Mouse (Mus musculus): ENCODE results near the gene Set.

The Set gene

DNA sequence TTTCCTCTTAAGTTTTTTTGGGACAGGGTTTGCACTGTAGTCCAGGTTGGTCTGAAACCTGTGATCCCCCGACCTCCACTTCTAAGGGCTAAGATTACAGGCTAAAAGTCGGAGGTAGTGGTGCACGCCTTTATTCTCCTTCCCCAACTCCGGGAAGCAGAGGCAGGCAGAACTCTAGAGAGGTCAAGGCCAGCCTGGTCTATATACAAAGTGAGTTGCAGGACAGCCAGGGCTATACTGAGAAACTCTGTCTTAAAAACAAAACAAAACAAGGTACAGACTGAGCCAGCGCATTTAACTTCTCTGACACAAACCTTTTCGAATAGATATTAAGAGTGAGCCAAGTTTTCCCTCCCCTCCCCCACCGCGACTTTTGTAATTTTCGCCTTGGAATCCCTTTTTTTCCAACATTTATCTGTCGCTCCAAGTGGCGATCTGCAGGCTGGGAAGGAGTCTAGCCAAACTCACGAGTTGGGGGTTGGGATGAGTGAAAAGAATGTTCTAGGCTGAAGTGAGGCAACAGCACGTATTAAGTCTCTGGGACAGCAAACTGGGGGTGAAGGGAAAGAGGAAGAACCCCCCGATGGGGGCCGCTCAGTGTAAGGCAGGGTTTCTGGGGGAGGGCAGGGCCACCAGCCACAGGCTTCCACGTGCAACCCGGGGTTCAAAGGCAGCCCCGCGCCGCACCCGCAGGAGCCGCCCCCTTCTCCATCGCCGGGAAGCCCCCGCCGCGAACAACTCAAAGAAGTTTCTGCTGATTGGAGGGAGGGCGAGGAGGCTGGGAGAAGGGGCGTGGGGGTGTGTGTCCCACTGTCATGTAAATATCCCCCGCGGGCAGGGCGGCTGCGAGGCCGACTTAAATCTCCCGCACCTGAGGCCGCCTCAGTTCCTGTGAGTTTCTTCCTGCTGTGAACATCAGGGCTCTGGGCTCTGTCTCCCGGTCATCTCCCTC, 4.3 kb downstream of the Set start:
- peak; percentile 70 to 77 for DNase-seq

DNA sequence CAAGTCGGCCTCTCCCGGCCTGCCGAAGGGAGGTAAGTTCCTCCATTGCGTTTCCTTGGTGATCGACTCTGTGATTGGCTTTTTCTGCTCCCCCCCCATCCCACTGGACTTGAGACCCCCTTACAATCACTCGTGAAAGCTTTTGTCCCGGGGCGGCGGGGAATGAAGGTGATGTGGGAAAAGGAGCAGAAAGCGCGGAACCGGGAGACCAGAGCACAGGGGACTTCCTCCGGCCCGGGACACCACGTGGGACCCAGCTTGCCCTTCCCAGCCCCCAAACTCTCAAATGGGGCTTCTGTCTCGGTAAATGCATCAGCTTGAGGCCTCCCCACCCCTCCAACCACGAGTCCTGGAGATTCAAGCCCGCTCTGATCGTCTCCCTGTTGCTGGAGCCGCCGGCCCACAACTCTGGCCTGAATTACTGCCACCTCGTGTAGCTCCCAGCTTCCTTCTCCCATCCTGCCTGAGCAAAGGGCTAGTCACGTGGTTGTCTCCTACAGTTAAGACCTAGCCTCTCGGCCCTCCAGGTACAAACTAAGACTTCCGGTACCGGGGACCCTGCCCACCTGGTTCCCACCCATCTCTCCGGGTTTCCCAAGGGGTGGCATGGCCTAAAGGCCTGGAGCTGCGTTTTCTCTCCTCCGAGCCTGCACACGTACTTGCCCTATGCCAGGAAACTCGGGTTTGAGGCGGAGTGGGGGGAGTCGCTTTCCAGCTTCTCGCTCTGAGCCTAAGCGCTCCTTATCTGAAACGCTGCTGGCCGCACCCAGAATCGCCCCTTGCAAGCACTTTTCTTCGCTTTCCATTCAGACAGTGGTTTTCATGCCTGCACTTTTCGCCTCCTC, 5.3 kb downstream of the Set start:
- peak; percentile 67 to 78 for DNase-seq

DNA sequence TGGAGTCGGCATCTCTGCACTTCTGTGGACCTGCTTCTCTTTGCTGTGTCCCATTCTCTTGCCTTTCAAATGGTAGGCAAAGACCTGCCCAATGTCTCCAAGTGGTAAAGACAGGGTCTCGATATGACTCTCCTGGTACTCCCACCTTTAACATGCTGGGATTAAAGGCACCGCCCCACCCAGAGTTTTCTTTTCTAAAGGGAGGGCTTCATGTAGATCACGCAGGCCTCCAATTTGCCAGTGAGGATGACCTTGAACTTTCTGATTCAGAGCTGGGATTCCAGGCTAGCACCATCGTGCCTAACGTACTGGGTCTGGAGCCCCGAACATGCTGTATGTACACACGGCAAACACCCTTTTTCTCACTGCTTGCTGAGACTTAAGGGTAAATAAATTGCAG, 6.1 kb downstream of the Set start:
- no peak for DNase-seq

DNA sequence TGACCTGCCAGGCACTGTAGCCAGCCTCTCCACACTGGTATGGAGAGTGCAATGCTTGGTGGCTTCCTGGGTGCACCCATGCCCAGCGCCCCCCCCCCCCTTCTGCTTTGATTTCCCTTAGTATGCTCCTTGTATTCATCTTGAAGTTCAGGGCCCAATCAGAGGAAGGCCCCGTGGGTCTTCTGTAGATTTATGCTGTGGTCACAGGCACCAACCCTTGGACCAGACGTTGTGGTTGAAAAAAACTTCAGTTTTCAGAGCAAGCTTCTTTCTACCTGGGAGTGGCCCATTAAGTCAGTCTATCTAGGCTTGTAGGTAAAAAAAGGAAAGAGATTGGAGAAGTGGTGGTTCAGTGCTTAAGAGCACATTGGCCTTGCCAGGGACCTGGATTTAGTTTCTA, 6.6 kb downstream of the Set start:
- DNase-seq, result no peak

DNA sequence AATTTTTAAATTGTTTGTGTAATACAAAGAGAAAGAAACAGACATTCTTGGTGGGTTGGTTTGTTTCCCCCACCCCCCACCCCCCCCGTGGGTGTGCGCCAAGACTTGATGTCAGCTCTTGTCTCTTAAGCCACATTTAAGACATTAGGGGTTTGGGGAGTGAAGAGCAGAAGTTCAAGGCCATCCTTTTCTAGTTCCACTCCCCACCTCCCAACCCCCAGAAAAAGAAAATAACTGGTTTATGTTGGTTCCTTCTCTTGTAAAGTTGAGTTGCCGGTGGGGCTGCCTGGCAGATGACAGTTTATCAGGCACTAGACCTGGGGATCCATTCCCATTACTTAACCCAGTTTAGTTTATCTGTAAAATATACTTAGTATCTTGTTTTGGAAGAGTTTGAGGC, 7.1 kb downstream of the Set start:
- no peak for DNase-seq

DNA sequence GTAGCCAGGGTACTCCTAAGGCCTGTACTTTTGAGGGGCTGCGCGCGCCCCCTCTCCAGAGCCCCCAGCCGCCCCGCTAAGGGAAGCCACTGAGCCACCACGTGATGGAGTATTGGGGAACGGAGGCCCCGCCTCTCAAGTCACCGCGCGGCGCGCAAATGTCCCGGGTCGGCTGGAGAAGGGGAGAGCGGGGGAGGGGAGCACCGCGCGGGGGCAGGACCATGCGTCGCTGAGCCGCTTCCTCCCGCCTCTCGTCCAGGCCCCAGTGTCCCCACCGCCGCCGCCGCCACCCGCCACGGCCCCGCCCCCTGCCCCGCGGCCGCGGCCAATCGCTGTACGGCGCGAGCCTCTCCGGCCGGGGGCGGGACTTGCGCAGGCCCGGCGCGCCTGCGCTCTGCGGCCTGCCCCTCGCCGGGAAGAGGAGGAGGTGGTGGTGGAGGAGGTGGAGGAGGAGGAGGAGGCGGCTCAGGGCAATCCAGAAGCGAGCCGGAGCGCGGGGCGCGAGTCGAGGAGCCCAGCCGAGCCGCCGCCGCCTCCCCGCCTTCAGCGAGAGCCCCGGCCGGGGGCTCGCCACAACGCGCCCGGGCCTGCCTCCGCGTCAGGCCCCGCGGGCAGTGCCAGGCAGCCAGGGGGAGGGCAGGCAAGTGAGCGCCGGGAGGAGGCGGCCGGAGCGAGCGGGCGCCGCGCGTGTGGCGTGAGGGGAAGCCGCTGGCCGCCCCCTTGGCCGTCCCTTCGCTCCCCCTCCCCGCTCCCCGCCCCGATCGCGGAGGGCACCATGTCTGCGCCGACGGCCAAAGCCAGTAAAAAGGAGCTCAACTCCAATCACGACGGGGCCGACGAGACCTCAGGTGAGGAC, 9.1 kb downstream of the Set start:
- peak; percentile 97 to 98 for DNase-seq

DNA sequence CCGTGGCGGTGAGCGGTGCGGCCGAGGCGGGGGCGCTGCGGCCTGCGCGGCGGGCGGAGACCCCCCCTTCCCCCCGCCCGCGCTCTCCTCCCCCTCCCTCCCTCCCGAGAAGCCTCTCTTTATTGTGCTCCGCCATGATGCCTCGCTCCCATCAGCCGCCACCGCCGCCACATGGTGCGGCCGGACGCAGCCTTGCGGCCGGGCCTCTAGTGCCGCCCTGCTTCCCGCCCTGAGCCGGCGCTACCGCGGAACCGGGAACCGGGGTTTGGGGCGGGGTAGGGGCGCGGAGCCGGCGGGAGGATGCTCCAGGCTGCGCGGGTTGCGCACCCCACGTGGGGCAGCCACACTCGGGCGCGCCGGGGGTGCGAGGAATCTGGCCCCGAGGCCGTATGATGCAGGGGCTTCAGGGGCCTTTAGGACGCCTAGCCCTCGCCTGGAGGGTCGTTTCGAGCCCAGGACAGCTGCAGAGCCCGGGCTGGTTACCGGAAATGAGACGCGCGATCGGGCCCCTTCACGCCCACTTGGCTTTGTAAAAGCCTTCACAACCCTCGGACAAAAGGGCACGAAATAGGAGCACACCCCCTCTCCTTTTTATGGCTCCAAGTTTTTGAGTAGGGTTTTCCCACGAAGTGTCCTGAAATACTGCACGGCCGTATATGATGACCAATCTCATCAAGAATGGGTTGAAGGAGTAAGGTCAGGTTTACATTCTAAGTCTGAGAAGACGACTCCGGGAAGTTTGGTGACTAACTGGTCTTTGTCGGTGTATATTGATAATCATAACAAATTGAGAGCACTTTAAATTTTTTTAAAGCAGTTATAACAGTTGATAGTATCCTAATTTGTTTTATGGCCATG, 10.1 kb downstream of the Set start:
- peak; percentile 65 to 77 for DNase-seq

DNA sequence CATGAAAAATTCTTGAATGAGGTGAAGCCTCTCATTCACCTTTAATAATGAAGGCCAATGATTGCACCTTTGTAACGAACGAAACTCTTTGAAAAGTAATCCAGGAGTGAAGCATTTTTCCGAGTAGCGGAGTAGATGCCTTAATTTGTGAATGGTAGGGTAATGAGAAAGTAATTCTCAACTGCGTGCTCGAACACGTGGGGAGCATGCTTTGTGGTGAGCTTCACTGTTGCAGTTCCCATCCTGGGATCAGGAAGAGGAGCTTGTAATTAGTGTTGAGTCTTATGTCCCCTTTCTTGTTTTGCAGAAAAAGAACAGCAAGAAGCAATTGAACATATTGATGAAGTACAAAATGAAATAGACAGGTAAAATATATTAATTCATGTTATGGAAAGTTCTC, 10.8 kb downstream of the Set start:
- no peak for DNase-seq

DNA sequence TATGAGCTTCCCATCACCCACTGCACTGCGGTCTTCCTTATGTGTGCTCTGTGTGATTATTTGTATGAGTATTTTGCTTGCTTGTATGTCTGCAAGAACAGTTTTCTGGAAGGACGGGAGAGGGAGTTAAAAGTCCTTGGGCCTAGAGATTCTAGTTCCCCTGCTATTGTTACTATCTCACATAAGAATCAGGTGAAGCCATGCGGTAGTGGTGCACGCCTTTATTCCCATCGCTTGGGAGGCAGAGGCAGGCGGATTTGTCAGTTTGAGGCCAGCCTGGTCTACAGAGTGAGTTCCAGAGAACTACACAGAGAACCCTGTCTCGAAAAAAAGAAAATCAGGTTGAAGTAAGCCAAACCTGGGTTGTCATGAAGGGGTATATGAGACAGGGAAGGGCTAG, 15.7 kb downstream of the Set start:
- no peak for DNase-seq

DNA sequence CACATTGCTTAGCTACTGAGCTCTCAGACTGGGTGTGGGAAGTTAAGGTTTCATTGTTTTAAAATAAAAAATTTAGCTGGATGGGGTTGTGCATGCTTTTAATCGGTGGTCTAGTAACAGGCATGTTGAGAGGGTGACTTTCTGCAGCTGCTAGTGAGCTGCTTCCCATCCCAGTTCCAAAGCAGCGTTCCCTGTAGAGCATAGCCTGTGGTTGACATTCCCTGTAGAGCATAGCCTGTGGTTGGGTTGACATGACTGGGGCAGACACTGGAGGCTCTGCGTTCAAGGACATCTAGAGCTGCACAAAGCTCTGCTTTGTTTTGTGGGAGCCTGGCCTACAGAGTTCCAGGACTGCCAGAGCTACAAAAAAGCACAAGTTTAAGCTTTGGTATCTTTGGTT, 16.1 kb downstream of the Set start:
- DNase-seq, result no peak

DNA sequence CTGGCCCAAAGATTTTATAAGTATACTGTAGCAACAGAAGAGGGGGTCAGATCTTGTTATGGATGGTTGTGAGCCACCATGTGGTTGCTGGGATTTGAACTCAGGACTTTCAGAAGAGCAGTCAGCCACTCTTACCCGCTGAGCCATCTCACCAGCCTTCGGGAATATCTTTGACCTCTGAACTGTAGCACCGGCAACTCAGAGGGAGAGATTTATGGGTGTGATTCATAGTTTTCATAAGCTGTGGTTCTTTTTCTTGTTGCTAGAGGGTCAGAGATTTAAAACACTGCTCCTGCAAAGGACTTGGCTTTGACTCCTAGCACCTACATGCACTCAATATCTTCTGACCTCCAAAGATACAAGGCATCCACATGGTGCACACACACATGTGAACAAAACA, 18.4 kb downstream of the Set start:
- DNase-seq, result no peak

DNA sequence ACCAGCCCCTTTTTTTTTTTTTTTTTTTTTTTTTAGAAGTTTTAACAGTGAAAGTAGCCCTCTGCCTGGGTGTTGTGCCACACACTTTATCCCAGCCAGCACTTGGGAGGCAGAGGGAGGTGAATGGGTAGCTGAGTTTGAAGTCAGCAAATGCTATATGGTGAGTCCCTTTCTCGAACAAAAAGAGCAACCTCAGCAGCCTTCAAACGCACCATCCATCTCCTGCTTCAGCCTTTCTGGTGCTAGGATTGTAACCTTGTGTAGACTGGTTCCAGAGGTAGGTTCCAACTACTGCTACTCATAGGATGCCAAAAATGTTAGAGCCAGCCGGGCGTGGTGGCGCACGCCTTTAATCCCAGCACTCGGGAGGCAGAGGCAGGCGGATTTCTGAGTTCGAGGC, 19.3 kb downstream of the Set start:
- DNase-seq, result no peak

DNA sequence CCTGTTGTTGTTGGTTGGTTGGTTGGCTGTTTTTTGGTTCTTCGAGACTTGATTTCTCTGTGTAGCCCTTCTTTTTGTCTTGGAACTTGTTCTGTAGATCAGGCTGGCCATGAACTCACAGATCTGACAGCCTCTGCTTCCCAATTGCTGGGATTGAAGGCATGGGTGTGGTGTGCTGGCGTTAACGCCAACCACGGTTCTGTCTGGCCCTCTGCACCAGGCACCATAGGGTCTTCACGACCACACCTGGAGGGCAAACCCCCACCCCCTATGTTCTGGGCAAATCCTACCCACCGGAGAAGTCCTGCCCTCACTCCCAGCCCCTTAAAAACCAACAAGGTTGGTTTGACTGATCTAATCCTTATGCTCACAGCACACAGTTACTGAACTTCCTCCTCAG, 19.8 kb downstream of the Set start:
- no peak for DNase-seq

DNA sequence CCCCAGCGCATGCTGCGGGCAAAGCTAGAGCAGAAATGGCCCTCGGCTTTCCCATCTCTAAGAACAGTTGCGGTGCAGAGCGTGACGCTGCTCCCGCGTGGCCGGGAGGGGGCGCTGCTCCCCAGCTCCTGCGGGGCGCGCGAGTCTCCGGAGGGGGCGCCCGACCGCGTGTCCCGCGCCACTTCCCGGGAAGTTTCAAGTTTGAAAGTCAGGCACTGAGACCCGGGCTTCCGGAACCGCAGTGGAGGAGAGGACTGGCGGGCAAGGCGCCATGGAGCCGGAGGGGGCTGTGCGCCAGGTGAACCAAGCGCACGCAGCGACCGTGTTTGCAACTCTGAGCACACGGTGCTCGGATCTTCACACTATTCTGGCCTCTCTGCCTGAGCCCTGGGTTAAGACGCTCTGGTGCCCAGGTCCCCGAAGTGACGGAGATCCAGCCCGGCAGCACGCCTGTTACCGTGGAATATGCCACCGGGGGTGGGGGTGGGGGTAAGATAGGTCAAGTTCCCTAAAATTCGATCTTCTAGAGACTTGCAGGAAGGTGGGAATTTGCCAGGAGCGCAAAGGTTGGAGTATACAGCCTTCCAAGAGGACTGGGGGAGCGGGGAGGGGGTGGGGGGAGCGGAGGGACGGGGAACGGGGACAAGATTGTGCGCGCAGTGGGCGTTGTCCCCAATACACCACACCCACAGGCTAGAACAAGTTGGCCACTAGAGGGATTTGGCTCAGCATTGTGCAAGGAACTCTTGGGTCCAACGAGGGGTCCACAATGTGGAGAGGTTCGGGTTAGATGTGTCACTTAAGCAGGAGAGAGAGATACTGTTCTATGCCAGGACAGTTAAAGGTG, 20.5 kb downstream of the Set start, which contains the start of gene Pkn3:
Gene Pkn3 (plus strand): TSS at position 183 of the 847 bp plus-strand sequence.
- DNase-seq, result peak; percentile 92 to 94

DNA sequence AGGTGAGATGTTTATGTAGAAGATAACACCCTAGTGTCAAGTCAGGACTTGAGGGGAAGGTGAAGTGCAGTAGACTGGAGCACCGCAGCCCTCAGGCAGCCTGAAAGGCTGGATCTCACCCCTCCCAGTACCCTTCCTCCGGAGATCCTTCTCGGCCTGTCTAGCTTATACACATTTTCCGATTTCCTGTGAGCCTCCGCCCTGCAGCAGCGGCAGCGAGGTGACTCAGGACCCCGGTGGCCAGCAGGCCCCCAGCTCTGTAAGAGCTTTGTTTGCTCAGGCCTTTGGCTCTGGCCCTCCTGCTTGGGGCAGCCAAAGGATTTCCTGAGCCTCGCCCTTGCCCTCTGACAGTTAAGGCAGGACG, 21.2 kb downstream of the Set start:
- DNase-seq, result peak; percentile 31 to 48

DNA sequence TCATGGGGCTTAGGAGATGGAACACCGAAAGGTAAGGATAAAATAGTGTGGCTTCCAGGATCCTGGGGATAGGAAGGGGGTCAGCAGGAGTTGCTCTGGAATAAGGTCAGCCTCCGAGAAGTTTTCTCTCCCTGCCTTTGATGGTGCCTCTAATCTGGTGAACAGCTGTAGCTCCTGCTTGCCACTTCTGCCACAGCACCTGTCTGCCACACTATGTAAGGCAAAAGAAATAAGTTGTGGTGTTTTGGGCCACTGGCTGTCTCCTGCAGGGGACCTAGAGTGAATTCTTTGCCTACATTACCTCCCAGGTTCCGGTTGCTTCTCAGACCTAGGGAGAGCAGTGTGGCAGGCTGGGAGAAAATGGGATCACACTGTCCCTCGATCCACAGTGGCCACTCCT, 21.6 kb downstream of the Set start:
- no peak for DNase-seq

DNA sequence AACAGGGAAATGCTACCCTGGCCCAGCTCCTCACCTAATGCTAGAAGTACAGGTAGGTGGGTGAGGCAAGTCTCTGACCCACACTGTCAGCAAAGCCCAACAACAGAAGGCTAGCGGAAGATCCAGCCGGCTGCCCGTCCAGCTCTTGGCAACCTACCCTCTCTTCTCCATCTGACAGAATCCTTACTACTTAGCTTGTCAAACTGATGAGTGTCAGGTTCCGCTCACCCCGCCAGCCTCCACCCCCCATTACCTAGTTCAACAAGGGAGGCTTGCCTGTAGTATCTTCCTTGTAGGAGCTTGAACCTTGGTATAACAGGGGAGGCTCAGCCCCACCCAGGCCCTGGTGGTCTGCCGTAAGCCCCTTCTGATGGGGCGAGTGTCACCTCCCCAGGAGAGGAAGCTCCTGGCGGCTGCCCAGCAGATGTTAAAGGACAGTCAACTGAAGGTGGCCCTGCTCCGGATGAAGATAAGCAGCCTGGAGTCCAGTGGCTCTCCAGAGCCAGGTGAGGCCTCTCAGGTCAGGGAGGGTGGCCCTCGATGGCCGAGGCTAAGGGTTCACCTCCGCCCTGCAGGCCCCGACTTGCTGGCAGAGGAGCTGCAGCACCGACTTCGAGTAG, 23.1 kb downstream of the Set start:
- DNase-seq, result no peak

DNA sequence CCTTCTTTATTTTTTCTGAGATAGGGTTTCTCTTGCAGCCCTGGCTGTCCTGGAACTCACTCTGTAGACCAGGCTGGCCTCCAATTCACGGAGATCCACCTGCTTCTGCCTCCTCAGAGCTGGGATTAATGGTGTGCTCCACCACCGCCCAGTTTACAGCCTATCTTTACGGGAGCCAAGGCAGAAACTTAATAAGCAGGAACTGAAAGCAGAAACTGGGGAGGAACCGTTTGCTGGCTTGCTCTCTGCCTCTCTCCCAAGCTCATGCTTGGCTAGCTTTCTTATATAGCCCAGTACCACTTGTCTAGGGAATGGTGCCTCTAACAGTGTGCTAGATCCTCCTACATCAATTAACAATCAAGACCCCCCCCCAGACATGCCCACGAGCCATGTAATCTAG, 26.9 kb downstream of the Set start:
- DNase-seq, result no peak

DNA sequence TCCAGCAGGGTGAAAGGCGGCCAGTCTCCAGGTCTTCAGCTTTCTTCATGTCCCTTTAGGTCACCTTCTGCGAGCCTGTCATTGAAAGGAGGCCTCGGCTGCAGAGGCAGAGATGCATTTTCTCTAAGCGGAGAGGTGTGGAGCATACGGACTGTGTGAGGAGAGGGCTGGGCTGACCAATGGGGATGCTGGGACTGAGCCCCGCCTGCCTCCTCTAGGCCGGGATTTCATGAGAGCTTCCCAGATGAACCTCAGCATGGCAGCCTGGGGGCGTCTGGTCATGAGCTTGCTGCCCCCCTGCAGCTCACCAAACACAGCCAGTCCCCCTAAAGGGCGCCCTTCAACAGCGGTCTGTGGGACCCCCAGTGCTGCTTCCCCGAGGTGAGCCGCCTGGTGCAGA, 27.5 kb downstream of the Set start:
- DNase-seq, result no peak

DNA sequence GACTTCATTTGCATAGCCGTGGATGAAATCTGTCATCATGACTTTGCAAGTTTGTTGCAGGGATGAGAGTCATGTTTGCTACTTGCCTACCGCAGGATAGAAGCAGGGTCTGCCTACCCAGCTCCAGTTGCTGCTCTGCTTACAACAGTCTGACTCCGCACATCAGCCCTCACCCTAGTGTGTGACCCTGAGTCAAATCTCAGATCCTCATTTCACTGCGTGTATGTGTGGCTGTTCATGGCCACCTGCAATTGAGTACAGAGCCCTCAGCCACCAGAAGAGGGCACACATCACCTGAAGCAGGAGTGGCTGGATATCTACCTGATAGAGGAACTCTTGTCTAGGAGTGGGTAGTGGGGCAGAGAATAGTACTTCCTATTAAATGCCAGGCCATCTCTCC, 30.1 kb downstream of the Set start:
- no peak for DNase-seq

DNA sequence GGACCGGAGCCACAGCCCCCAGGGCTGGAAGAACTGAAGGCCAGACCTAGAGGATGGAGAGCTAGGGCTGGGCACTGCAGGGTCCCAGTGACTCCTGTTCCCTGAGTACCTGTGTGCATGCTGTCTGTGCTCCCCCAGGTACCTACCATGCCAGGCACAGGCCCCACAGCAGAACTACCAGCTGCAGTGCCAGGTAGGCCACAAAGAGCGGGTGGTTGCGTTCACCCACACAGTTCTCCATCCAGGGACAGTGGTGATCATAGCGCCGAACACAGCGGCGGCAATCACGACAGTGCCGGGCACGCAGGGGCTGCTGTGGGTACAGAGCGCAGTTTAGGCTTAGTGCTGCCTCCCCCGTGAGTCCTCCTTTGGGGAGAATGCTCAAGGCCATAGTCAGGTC, 34.3 kb downstream of the Set start:
- no peak for DNase-seq

Measured in kidney, postnatal 4 days (tissue).